Mouse (Mus musculus): ENCODE measurements around the gene Numb.

The Numb gene

GRCm38 (mm10) chr12:83782669-83783068 lies 139.1 kb downstream of the Numb start:
- DNase-seq (ENCODE audit: low spot score) = no peak

- no peak for DNase-seq (ENCODE audit: low spot score)
Measured at GRCm38 (mm10) chr12:83781640-83782278, 140.0 kb downstream of the Numb start.

- DNase-seq (ENCODE audit: low spot score) = no peak
Measured at GRCm38 (mm10) chr12:83781204-83781603, 140.5 kb downstream of the Numb start.

- no peak for DNase-seq (ENCODE audit: low spot score)
Measured at GRCm38 (mm10) chr12:83780181-83780580, 141.6 kb downstream of the Numb start.

GRCm38 (mm10) chr12:83776766-83777165 lies 145.0 kb downstream of the Numb start:
- no peak for DNase-seq (ENCODE audit: low spot score)

GRCm38 (mm10) chr12:83775621-83776020 lies 146.1 kb downstream of the Numb start:
- no peak for DNase-seq (ENCODE audit: low spot score)

- DNase-seq (ENCODE audit: low spot score) = peak; percentile 27
Measured at GRCm38 (mm10) chr12:83770418-83771256, 151.1 kb downstream of the Numb start.

- no peak for DNase-seq (ENCODE audit: low spot score)
Measured at GRCm38 (mm10) chr12:83768235-83768899, 153.4 kb downstream of the Numb start.

GRCm38 (mm10) chr12:83767833-83768232 lies 153.9 kb downstream of the Numb start:
- no peak for DNase-seq (ENCODE audit: low spot score)

GRCm38 (mm10) chr12:83765965-83766603 lies 155.7 kb downstream of the Numb start:
- no peak for DNase-seq (ENCODE audit: low spot score)

GRCm38 (mm10) chr12:83764519-83764918 lies 157.2 kb downstream of the Numb start:
- DNase-seq (ENCODE audit: low spot score) = no peak

- DNase-seq (ENCODE audit: low spot score) = no peak
Measured at GRCm38 (mm10) chr12:83764044-83764365, 157.7 kb downstream of the Numb start.

GRCm38 (mm10) chr12:83763311-83764043 lies 158.3 kb downstream of the Numb start, which contains the start of gene Papln:
Papln (plus strand) TSS chr12:83763634.
- DNase-seq (ENCODE audit: low spot score) = no peak

- DNase-seq (ENCODE audit: low spot score) = peak; percentile 16
Measured at GRCm38 (mm10) chr12:83762706-83763105, 159.0 kb downstream of the Numb start.

GRCm38 (mm10) chr12:83760201-83760600 lies 161.5 kb downstream of the Numb start:
- no peak for DNase-seq (ENCODE audit: low spot score)

GRCm38 (mm10) chr12:83758735-83759134 lies 163.0 kb downstream of the Numb start:
- DNase-seq (ENCODE audit: low spot score) = no peak

- DNase-seq (ENCODE audit: low spot score) = no peak
Measured at GRCm38 (mm10) chr12:83752495-83752894, 169.2 kb downstream of the Numb start.

- no peak for DNase-seq (ENCODE audit: low spot score)
Measured at GRCm38 (mm10) chr12:83749186-83749585, 172.5 kb downstream of the Numb start.

All from lung, postnatal 25 days (tissue).